Mouse (Mus musculus) ovary, postnatal 36 days (tissue): Measurements from ENCODE around the gene Olfr147.
"Not testable (repeated sequence)": the region's sequence is repeated elsewhere in the genome, so short reads cannot be mapped to it uniquely, and the experiment has no call there.

Experiments used
- DNase-seq: peaks from one replicate; pipeline ENCODE4 v3.0.0; 2022; ENCODE audit warnings: low spot score, mixed read lengths

Gene Olfr147

DNA sequence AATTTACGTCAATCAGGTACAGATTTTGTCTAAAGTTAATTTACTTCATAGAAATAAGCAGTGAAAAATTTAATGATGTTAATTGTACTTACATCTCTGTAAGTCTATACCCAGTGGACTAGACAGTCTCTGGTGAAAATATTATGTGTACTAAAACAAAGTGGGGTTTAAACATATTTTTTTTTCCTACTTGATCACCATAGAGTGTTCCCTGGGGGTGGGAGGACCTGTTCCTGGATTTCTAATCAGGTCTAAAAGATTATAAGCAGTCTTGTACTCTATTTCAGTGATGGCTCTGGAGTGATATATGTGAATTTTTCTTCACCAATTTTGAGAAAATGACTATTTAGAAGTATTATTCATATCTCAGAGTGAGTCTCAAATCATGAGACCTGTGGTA lies at the start of gene Olfr147:
Gene Olfr147, plus strand, starts transcription at position 301 of the 400 bp plus-strand sequence.
- DNase-seq = no peak

- no peak for DNase-seq
Measured at GRCm38 (mm10) chr9:38366596-38366995, 34.9 kb upstream of the Olfr147 start, which contains the start of gene Olfr250. Gene Olfr250, plus strand, starts transcription at chr9:38366896.

DNA sequence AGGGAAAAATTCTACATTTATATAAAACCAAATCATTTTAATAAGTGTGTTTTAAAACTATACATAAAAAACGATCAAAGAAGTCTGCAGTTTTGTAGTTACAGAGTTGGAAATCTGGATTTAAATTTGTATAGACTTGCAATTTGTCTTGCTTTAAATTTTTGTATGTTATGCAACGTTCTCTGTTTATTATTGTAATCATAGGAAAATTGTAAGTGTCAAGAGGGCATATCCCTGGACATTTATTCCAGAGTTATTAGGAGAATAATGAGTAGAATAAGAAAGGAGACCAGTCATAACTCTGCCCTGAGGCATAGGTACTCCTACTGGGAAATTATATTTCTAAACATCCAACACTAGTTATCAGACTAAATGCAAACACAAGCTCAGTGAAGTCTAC lies 24.7 kb upstream of the Olfr147 start, which contains the start of gene Olfr251:
Gene Olfr251, plus strand, starts transcription at position 301 of the 400 bp plus-strand sequence.
- no peak for DNase-seq

DNA sequence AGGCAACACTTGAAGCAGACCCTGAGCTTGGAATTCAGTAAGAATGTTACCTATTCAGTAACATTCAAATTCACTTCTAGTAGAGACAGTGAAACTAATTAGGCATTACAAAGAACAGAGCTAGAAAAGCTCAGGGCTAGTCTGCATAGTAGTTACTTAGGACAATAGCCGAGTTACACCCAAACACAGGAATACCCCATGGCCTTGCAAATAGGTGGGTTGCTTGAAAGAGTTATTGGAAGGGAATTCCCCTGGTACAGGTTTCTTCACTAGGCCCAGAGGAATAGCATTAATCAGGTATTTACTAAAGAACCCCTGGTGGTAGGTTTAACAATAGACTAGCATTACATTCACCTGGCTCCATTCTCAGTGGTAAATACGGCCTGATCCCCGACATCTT lies 6.0 kb downstream of the Olfr147 start:
- not testable (repeated sequence) for DNase-seq

- not testable (repeated sequence) for DNase-seq
Measured at GRCm38 (mm10) chr9:38413502-38413901, 12.0 kb downstream of the Olfr147 start.

DNA sequence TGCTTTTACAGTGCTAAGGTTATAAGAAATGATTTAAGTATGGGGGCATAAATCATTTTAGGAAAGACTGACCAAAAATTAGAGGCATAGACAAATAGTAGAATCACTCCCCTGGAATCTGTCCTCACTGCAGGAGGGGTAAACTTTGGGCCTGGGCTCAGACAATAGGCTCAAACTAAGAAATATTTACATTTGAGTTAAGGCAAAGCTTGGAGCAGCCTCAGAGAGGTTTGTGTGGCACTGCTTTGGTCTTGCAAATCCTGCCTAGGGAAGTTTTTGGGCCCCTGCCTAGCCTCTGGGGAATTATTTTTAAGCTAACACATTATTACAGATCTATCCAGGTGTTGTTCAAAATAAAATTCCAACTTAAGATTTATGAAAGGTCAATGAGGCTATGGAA lies 22.3 kb downstream of the Olfr147 start:
- DNase-seq = no peak

GRCm38 (mm10) chr9:38427026-38427425 lies 25.5 kb downstream of the Olfr147 start:
- DNase-seq = no peak

- DNase-seq = no peak
Measured at GRCm38 (mm10) chr9:38429155-38429554, 27.7 kb downstream of the Olfr147 start, which contains the start of gene Olfr901. Gene Olfr901, plus strand, starts transcription at chr9:38429455.

GRCm38 (mm10) chr9:38447352-38447751 lies 45.9 kb downstream of the Olfr147 start, which contains the start of gene Olfr902:
Gene Olfr902, plus strand, starts transcription at chr9:38447652.
- no peak for DNase-seq
